Mouse (Mus musculus): ENCODE data around the gene Pde7b.

DNA sequence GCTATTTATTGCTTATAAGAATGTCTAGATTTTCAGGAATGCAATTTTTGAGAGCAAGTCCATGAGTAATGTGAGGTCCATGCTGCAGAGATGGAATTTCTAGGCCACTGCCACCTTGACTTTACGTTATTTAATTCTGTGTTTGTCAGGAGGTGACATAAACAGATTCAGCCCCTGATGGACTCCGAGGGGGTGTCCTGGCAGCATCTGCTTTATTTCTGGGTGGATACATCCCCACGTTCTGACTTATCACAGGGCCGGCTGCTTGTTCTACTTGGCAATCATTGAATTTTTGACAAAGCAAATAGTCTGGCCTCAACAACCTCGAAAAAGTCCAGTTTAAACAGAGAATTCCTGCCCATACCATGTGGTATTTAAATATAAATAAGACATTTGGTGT is 53.3 kb downstream of the Pde7b start:
- TF ChIP-seq POLR2A (IDR thresholded peaks at IDR 0.05; ENCODE audit: insufficient read depth, low read depth, low read length) (no peak), CTCF (IDR thresholded peaks at IDR 0.05) (no peak), EP300 (IDR thresholded peaks at IDR 0.05; ENCODE audit: insufficient read depth, low read depth, low read length) (no peak)
